Mouse (Mus musculus): ENCODE data around the gene Shld2.

DNA sequence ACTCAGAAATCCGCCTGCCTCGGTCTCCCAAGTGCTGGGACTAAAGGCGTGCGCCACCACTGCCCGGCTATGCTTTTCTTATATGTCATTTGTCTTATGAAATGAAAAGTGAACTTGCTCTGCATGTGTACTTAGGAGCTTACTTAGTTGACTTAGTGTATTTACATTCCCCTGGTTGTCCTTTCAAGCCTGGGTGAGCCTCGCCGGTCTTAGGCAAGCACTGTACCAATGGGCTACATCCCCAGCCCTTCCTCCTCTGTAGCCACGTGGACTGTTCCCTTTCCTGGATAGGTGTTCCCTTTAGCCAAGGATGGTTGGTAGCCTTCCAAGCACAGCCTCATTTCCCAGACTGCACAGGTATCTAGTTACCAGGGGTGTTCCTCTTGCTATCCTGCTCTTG is 38.7 kb upstream of the Shld2 start:
- no peak for TF ChIP-seq CTCF (IDR thresholded peaks at IDR 0.05; ENCODE audit: low read depth, low read length)
- TF ChIP-seq POLR2A (IDR thresholded peaks at IDR 0.05; ENCODE audit: borderline replicate concordance, low read depth, low read length): no peak
